Mouse (Mus musculus) intestine, embryonic 14.5 days (tissue): Measurements from ENCODE around the gene Sspo. TPM values are rescaled to one million over a fixed set of nuclear protein-coding genes. Genes with fewer than 3 reads are reported as not detected.
A peak's percentile ranks its signal among the peaks of the same experiment; 100 is the strongest.

Experiments
- ATAC-seq: fragments of 200-750 bp; cut with Nextera tagmentation; replicated peaks from 2 replicates; pipeline ENCODE4 v1.8.0; 2017; ENCODE audit warnings: low read depth, moderate number of reproducible peaks, moderate TSS enrichment, moderate library complexity; ENCODE audit not compliant: low FRiP score, low TSS enrichment
- DNase-seq: peaks from one replicate; pipeline ENCODE4 v3.0.0-alpha.2; 2018; ENCODE audit warnings: low spot score
- H3K27ac ChIP-seq: fragments of 300-500 bp; sonication (generic); 2 replicates; pipeline ENCODE4 v1.5.1; 2014; ENCODE audit warnings: low read depth, mild to moderate bottlenecking, control low read depth
- H3K27me3 ChIP-seq: fragments of 300-500 bp; sonication (generic); replicated peaks from 2 replicates; pipeline ENCODE4 v1.6.1; 2014; ENCODE audit warnings: low read length, control low read depth; ENCODE audit not compliant: control insufficient read depth, insufficient read depth
- H3K36me3 ChIP-seq: fragments of 300-500 bp; sonication (generic); 2 replicates; pipeline ENCODE4 v1.6.1; 2014; ENCODE audit warnings: low read length, control low read depth; ENCODE audit not compliant: control insufficient read depth, insufficient read depth
- H3K4me1 ChIP-seq: fragments of 300-500 bp; sonication (generic); replicated peaks from 2 replicates; pipeline ENCODE4 v1.6.1; 2014; ENCODE audit warnings: low read length, control low read depth, mixed read lengths; ENCODE audit not compliant: control insufficient read depth, insufficient read depth
- H3K4me2 ChIP-seq: fragments of 300-500 bp; sonication (generic); 2 replicates; pipeline ENCODE4 v1.6.1; 2014; ENCODE audit warnings: low read length
- H3K4me3 ChIP-seq: fragments of 300-500 bp; sonication (generic); 2 replicates; pipeline ENCODE4 v1.5.1; 2014; ENCODE audit warnings: low read depth, low read length, control low read depth, mixed read lengths
- H3K9ac ChIP-seq: fragments of 300-500 bp; sonication (generic); 2 replicates; pipeline ENCODE4 v1.6.1; 2014; ENCODE audit warnings: mild to moderate bottlenecking, low read length
- H3K9me3 ChIP-seq: fragments of 300-500 bp; sonication (generic); 2 replicates; pipeline ENCODE4 v1.6.1; 2016; ENCODE audit warnings: low read length, control low read depth; ENCODE audit not compliant: control insufficient read depth
- WGBS: fragments of 180-500 bp; shearing (Covaris S2); extraction: QIAGEN DNeasy Blood & Tissue Kit; methylation state at CpG from one replicate; pipeline ENCODE4 v1.1.7; 2014; 5-methylcytosine and 5-hydroxymethylcytosine counted together
- polyA plus RNA-seq: library from polyadenylated mRNA; unstranded; fragments of >200 nt; fragmentation: Nextera tagmentation; extraction: Ambion mirVana; gene quantifications from 2 replicates; pipeline ENCODE4 v1.2.1, GENCODE M21; 2014

Sspo gene
- polyA plus RNA-seq: 0.32 and 0.40 TPM in 2 replicates

DNA sequence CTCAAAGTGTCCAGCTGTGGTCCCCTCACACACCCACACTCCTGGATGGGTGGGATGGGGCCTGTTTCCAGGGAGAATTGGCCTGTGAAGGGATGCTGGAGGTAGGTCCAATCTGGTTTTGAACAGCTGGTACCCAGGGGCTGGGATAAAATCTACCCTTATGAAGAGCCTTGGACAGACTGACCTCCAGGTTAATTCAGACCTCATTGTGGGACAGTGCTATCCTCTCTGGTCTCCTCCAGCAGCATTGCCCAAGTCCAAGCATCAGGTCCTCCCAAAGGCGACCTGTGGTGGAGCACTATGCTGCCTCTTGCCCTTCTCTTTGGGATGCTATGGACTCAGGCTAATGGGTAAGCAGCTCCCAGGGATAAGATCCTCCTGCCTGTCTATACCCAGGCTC, at the start of gene Sspo:
Gene Sspo (plus strand): TSS at position 301 of the 400 bp plus-strand sequence.
- Histone ChIP-seq H3K9me3 (no peaks in the 10 kb centered on the region), H3K4me3 (no peak within 1 kb of the TSS), H3K4me1 (peaks cover 5% of the 10 kb centered on the region; the same call in 1 of the 2 replicates), H3K36me3 (no peaks in the 10 kb centered on the region; the same call in 1 of the 2 replicates), H3K27ac (no peak within 1 kb of the TSS), H3K27me3 (no peaks in the 10 kb centered on the region), H3K4me2 (no peak within 1 kb of the TSS), H3K9ac (no peak within 1 kb of the TSS)
- 83% methylated on average over 1 of the region's 1 CpGs for WGBS
- ATAC-seq (no peak), DNase-seq (no peak)

DNA sequence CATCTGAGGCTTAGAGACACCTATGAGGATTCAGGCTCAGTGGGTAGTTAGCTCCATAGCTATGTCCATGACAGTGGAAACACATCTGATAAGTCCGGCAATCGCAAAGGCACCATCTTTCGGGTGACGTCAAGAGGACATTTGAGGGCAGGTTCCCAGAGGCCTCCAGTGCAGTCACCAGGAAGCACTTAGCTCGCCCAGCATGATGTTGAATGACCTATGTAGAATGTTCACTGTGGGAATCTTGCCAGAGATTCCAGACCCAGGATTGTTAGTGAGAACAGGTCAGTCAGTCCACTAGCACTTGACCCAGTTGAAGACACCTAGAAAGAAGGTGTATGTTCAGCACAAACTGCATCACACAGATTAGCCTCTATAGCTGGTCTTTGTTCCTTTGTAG, 48.1 kb upstream of the Sspo start:
- Histone ChIP-seq H3K36me3 (peaks cover 16% of the 10 kb centered on the region), H3K4me1 (peaks cover 8% of the 10 kb centered on the region; the same call in 1 of the 2 replicates), H3K4me3 (no peak overlapping the region), H3K27me3 (no peaks in the 10 kb centered on the region), H3K9me3 (no peaks in the 10 kb centered on the region), H3K4me2 (no peak overlapping the region), H3K27ac (no peak overlapping the region), H3K9ac (no peak overlapping the region)
- ATAC-seq: no peak
- DNase-seq: no peak
- 88% methylated on average over 5 of the region's 5 CpGs for WGBS

DNA sequence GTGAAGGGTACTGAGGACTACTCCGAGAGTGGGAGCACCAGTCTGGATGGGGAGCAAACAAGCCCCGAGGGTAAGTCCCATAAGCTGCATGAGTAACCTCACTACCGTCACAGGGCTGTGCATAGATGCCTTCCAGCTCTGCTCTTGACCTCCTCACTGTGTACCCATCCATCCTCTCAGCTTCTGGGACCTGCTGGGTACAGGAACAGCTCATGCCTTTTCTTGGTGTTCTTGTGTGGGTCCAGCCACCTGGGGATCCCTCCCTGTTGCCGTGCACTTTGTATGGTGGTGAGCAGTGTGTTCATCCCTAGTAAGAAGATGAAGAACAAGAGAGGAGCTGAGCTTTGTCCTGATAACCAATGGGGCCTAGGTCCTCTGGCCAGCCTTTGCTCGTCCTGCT, 44.0 kb upstream of the Sspo start:
- Histone ChIP-seq H3K4me2 (no peak overlapping the region), H3K4me3 (no peak overlapping the region), H3K27ac (no peak overlapping the region), H3K9ac (no peak overlapping the region), H3K4me1 (no peaks in the 10 kb centered on the region), H3K9me3 (no peaks in the 10 kb centered on the region), H3K27me3 (no peaks in the 10 kb centered on the region), H3K36me3 (peaks cover 58% of the 10 kb centered on the region)
- no peak for DNase-seq
- ATAC-seq: no peak
- WGBS: 92% methylated on average over 5 of the region's 5 CpGs

DNA sequence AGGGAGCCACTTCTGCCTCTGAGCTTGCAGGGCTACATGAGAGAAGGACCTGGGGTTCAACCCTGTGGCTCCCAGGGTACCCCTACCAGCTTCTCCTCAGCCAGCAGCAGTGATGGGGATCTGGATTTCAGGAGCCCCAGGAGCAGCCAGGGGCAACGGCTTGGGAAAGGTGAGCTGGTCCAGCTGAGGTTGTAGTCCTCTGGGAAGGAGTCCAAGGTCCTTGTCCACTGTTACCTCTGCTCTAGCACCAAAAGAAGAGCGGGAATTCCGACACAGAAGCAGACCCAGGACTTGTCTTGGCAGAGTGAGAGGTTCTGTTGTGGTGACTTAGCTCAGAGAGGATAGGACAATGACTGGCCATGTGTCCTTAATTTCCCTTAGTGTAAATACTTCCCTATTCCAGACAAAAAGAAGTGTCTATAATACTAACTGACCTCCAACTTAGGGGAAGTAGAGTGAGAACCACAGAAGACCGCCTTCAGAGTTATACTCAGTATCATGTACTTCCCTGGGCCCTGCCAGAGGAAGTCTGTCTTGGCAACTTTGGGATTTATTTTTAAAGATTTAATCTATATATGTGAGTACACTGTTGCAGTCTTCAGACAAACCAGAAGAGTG, 38.2 kb upstream of the Sspo start:
- Histone ChIP-seq H3K4me1 (no peaks in the 10 kb centered on the region), H3K27ac (no peak overlapping the region), H3K4me3 (no peak overlapping the region), H3K9ac (no peak overlapping the region), H3K4me2 (no peak overlapping the region), H3K9me3 (no peaks in the 10 kb centered on the region), H3K27me3 (no peaks in the 10 kb centered on the region), H3K36me3 (peaks cover 99% of the 10 kb centered on the region)
- 97% methylated on average over 4 of the region's 4 CpGs for WGBS
- DNase-seq (no peak), ATAC-seq (no peak)

DNA sequence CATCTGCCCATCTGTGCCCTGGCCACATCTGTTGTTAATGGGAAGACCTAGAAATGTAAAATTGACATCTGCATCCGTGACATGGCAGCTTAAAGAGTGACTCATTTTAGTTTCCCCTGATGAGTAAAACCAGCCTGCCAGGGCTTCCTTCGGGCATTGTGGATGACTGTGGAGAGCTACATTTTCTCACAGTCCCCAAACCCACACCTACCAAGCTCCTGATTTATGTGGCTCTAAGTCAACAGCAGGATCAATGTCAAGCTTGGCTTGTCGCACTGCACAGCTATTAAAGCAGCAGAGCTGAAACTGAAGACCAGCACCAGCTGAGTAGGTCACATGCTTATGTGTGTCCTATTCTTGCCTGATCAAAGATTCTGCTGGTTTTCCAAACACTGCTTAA, 37.5 kb upstream of the Sspo start:
- H3K27me3 ChIP-seq: no peaks in the 10 kb centered on the region
- WGBS: 79% methylated on average over 3 of the region's 3 CpGs
- H3K9ac ChIP-seq: no peak overlapping the region
- no peak overlapping the region for H3K4me2 ChIP-seq
- no peaks in the 10 kb centered on the region for H3K9me3 ChIP-seq
- no peak overlapping the region for H3K4me3 ChIP-seq
- DNase-seq (no peak), ATAC-seq (no peak)
- no peak overlapping the region for H3K27ac ChIP-seq
- peaks cover 99% of the 10 kb centered on the region for H3K36me3 ChIP-seq
- H3K4me1 ChIP-seq: no peaks in the 10 kb centered on the region

DNA sequence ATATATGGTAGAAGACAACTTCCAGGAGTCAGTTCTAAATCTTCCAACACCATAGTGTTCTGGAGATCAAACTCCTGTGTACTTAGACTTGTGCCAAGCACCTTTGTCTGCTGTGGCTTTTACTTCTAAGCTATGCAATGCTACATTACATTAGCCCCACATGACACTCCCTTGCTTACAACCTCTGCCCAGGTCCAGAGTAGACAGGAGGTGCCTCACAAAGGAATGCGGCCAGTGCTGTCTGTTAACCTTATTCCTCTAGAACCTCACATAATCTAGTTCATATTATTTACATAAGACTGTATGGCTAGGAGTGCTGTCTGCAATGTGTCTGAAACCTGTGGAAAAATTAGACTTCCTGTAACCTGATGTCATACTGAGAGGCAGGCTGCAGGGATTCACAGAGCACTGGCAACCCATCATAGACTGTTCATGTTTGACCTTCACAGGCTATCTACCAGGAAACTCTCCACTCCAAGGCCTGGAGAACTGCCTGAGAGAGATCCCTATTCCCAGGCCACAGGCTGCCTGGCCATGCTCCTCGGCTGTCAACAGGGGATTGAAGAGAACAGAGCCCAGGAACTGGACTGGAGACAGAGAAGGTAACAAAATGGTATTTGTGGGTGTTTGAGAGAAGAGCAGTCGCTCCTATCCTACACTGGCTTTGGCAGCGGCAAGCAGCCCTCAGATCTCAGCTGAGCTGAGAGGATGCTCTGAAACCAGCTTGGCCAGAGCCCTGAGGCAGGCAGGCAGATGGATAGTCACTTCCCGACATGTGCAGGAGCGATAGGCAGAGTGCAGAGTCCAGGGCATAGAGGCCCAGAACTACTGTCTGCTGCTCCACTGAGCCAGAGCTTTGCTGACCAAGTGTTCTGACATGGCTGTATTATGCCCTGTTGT, 36.6 kb upstream of the Sspo start:
- Histone ChIP-seq H3K27me3 (no peaks in the 10 kb centered on the region), H3K4me1 (no peaks in the 10 kb centered on the region), H3K9ac (no peak overlapping the region), H3K9me3 (no peaks in the 10 kb centered on the region), H3K27ac (no peak overlapping the region), H3K4me3 (no peak overlapping the region), H3K4me2 (no peak overlapping the region), H3K36me3 (peaks cover 99% of the 10 kb centered on the region)
- peak; percentile 48; the same call in 1 of the 2 replicates for ATAC-seq
- 91% methylated on average over 6 of the region's 6 CpGs for WGBS
- no peak for DNase-seq

DNA sequence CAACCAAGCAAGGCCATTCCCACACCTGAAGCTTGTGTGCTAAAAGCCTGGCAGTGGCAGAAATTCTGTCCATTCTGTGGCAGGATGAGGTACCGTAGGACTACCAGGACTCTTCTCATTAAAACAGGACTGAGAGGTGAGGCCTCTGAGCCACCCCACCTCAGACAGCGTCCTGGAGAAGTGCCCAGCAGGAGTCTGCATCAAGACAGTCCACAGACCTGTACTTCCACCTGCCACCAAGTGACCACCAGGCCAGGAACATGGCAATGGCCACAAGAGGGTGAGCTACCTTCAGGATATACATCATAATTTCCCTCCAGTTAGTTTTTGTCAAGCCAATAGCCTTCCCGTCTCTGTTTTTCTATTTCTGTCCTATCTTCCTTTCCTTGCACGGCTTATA, 35.9 kb upstream of the Sspo start:
- peaks cover 99% of the 10 kb centered on the region for H3K36me3 ChIP-seq
- no peak overlapping the region for H3K27ac ChIP-seq
- H3K4me3 ChIP-seq: no peak overlapping the region
- DNase-seq (no peak), ATAC-seq (no peak)
- H3K9me3 ChIP-seq: no peaks in the 10 kb centered on the region
- 87% methylated on average over 4 of the region's 4 CpGs for WGBS
- H3K27me3 ChIP-seq: no peaks in the 10 kb centered on the region
- H3K9ac ChIP-seq: no peak overlapping the region
- no peak overlapping the region for H3K4me2 ChIP-seq
- H3K4me1 ChIP-seq: no peaks in the 10 kb centered on the region

DNA sequence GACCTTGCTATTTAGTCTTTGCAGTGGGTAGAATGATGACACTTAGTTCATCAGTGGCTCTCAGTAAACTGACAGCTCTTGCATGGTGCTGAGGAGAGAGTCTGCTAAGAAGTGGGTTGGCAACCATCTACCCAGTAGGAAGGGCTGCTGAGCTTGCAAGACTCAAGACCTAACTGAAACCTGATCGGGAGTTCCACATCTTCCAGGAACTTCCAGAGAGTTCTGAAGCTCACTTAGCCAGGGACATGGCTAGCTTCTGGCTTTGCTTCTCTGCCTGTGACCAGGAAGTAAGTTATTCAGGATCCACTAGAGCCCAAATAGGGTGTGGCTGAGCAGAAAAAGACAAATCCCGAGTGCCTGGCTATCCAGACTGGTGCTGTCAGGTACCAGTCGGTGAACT, 35.4 kb upstream of the Sspo start:
- 80% methylated on average over 3 of the region's 3 CpGs for WGBS
- DNase-seq (no peak), ATAC-seq (no peak)
- H3K9ac ChIP-seq: no peak overlapping the region
- H3K36me3 ChIP-seq: peaks cover 99% of the 10 kb centered on the region
- no peaks in the 10 kb centered on the region for H3K27me3 ChIP-seq
- H3K4me3 ChIP-seq: no peak overlapping the region
- no peak overlapping the region for H3K4me2 ChIP-seq
- no peaks in the 10 kb centered on the region for H3K4me1 ChIP-seq
- no peak overlapping the region for H3K27ac ChIP-seq
- H3K9me3 ChIP-seq: no peaks in the 10 kb centered on the region
